Mouse (Mus musculus) CH12.LX (cell line): Measurements from ENCODE around the gene Fermt3. TPM values are rescaled to one million over a fixed set of nuclear protein-coding genes. Genes with fewer than 3 reads are reported as not detected.

ENCODE experiments used
- DNase-seq: peaks from one replicate; pipeline ENCODE4 v3.0.0-alpha.2; 2013; ENCODE audit errors: extremely low read depth
- H3K27ac ChIP-seq: 2 replicates; pipeline ENCODE4 v1.5.1; 2012; ENCODE audit warnings: low read depth, mild to moderate bottlenecking, control low read depth, moderate library complexity; ENCODE audit not compliant: insufficient read depth
- H3K27me3 ChIP-seq: replicated peaks from 2 replicates; pipeline ENCODE3; 2012; ENCODE audit warnings: inconsistent platforms
- H3K36me3 ChIP-seq, 2 experiments: replicated peaks in 1 of 2; 2 replicates each; pipeline versions ENCODE3 to v1.6.1; 2012; ENCODE audit warnings: inconsistent platforms in 1 of 2, low read length in 1 of 2, mild to moderate bottlenecking in 1 of 2, mixed read lengths in 1 of 2, moderate library complexity in 1 of 2; ENCODE audit not compliant: control insufficient read depth in 1 of 2, insufficient read depth in 1 of 2
- H3K4me1 ChIP-seq, 2 experiments: 2 replicates each; pipeline ENCODE4 v1.6.1; 2012; ENCODE audit warnings: inconsistent platforms in 1 of 2, moderate library complexity in 1 of 2; ENCODE audit not compliant: insufficient read depth in 2 of 2, control insufficient read depth in 1 of 2
- H3K4me2 ChIP-seq: 2 replicates; pipeline ENCODE4 v1.6.1; 2012; ENCODE audit warnings: low read depth, mild to moderate bottlenecking, control low read depth; ENCODE audit not compliant: poor library complexity, insufficient read depth, severe bottlenecking
- H3K4me3 ChIP-seq, 3 experiments: fragments of 150-350 bp in 1 of 3; sonication (generic) in 1 of 3; replicated peaks in 1 of 3; 2 replicates each; pipeline versions ENCODE3 to v1.5.1; 2011 to 2012; ENCODE audit warnings: low read depth in 2 of 3, low read length in 2 of 3, mild to moderate bottlenecking in 2 of 3, moderate library complexity in 2 of 3, control low read depth in 1 of 3, improper control_type of control experiment in 1 of 3, inconsistent platforms in 1 of 3, mixed read lengths in 1 of 3; ENCODE audit not compliant: poor library complexity in 1 of 3
- H3K79me2 ChIP-seq: replicated peaks from 2 replicates; pipeline ENCODE4 v1.6.1; 2012; ENCODE audit warnings: mild to moderate bottlenecking, moderate library complexity; ENCODE audit not compliant: control insufficient read depth, poor library complexity, insufficient read depth, severe bottlenecking; ENCODE audit errors: extremely low read depth
- H3K9ac ChIP-seq: 2 replicates; pipeline ENCODE4 v1.6.1; 2012; ENCODE audit warnings: low read depth, mild to moderate bottlenecking, control low read depth, moderate library complexity; ENCODE audit not compliant: insufficient read depth
- H3K9me3 ChIP-seq: replicated peaks from 2 replicates; pipeline ENCODE3; 2012; ENCODE audit warnings: low read length, inconsistent platforms, mixed read lengths
- BHLHE40 ChIP-seq: IDR thresholded peaks from 2 replicates; pipeline ENCODE4 v1.6.1; 2011; ENCODE audit warnings: mild to moderate bottlenecking, low read depth, low read length, improper control_type of control experiment
- CHD1 ChIP-seq: IDR thresholded peaks from 2 replicates; pipeline ENCODE4 v1.6.1; 2012; ENCODE audit warnings: low read depth, low read length, improper control_type of control experiment, inconsistent platforms
- CHD2 ChIP-seq: IDR thresholded peaks from 2 replicates; pipeline ENCODE4 v1.6.1; 2011; ENCODE audit warnings: low read length, improper control_type of control experiment
- CTCF ChIP-seq, 2 experiments: IDR thresholded peaks in 1 of 2; conservative IDR thresholded peaks in 1 of 2; 2 replicates each; pipeline ENCODE4 v1.5.1; 2011 to 2012; ENCODE audit warnings: low read depth in 2 of 2, low read length in 2 of 2, improper control_type of control experiment in 1 of 2, inconsistent platforms in 1 of 2, mild to moderate bottlenecking in 1 of 2, moderate library complexity in 1 of 2
- E2F4 ChIP-seq: IDR thresholded peaks from 2 replicates; pipeline ENCODE4 v1.6.1; 2011; ENCODE audit warnings: low read depth, low read length, improper control_type of control experiment; ENCODE audit not compliant: insufficient replicate concordance
- ELF1 ChIP-seq: IDR thresholded peaks from 2 replicates; pipeline ENCODE4 v1.6.1; 2014; ENCODE audit warnings: low read depth, mild to moderate bottlenecking, inconsistent platforms, low read length, improper control_type of control experiment
- EP300 ChIP-seq: IDR thresholded peaks from 2 replicates; pipeline ENCODE4 v1.6.1; 2011; ENCODE audit warnings: low read length, improper control_type of control experiment
- GABPA ChIP-seq: IDR thresholded peaks from 2 replicates; pipeline ENCODE4 v1.6.1; 2012; ENCODE audit warnings: low read depth, low read length, improper control_type of control experiment, inconsistent platforms; ENCODE audit not compliant: insufficient replicate concordance
- HCFC1 ChIP-seq: IDR thresholded peaks from 2 replicates; pipeline ENCODE4 v1.6.1; 2012; ENCODE audit warnings: low read depth, mild to moderate bottlenecking, inconsistent platforms, low read length, improper control_type of control experiment
- IRF4 ChIP-seq: IDR thresholded peaks from 2 replicates; pipeline ENCODE4 v1.6.1; 2014; ENCODE audit warnings: low read depth, mild to moderate bottlenecking, inconsistent platforms, low read length, improper control_type of control experiment
- JUND ChIP-seq: conservative IDR thresholded peaks from 2 replicates; pipeline ENCODE4 v1.6.1; 2011; ENCODE audit warnings: low read depth, low read length, improper control_type of control experiment
- KAT2A ChIP-seq: IDR thresholded peaks from 2 replicates; pipeline ENCODE4 v1.6.1; 2012; ENCODE audit warnings: low read length, improper control_type of control experiment, inconsistent platforms; ENCODE audit not compliant: insufficient replicate concordance
- MAX ChIP-seq: IDR thresholded peaks from 2 replicates; pipeline ENCODE4 v1.6.1; 2011; ENCODE audit warnings: low read length, improper control_type of control experiment
- MEF2A ChIP-seq: IDR thresholded peaks from 2 replicates; pipeline ENCODE4 v1.6.1; 2014; ENCODE audit warnings: low read depth, mild to moderate bottlenecking, inconsistent platforms, low read length, improper control_type of control experiment, borderline replicate concordance
- MXI1 ChIP-seq: IDR thresholded peaks from 2 replicates; pipeline ENCODE4 v1.6.1; 2011; ENCODE audit warnings: mild to moderate bottlenecking, low read depth, low read length, improper control_type of control experiment
- MYC ChIP-seq: IDR thresholded peaks from 2 replicates; pipeline ENCODE4 v1.6.1; 2011; ENCODE audit warnings: low read depth, mild to moderate bottlenecking, improper control_type of control experiment, low read length
- NELFE ChIP-seq: IDR thresholded peaks from 2 replicates; pipeline ENCODE4 v1.6.1; 2011; ENCODE audit warnings: low read depth, low read length, improper control_type of control experiment
- POLR2A ChIP-seq: IDR thresholded peaks from 2 replicates; pipeline ENCODE4 v1.6.1; 2011; ENCODE audit warnings: low read depth, mild to moderate bottlenecking, improper control_type of control experiment, low read length
- POLR2AphosphoS2 ChIP-seq: IDR thresholded peaks from 2 replicates; pipeline ENCODE4 v1.6.1; 2011; ENCODE audit warnings: low read depth, low read length, improper control_type of control experiment
- RAD21 ChIP-seq: IDR thresholded peaks from 2 replicates; pipeline ENCODE4 v1.6.1; 2011; ENCODE audit warnings: low read depth, mild to moderate bottlenecking, low read length, improper control_type of control experiment, moderate library complexity
- RCOR1 ChIP-seq: conservative IDR thresholded peaks from 2 replicates; pipeline ENCODE4 v1.6.1; 2012; ENCODE audit warnings: low read depth, mild to moderate bottlenecking, inconsistent platforms, low read length, improper control_type of control experiment
- SIN3A ChIP-seq: IDR thresholded peaks from 2 replicates; pipeline ENCODE4 v1.6.1; 2012; ENCODE audit warnings: low read length, improper control_type of control experiment, inconsistent platforms
- TBP ChIP-seq: conservative IDR thresholded peaks from 2 replicates; pipeline ENCODE4 v1.6.1; 2011; ENCODE audit warnings: low read depth, low read length, improper control_type of control experiment
- TCF12 ChIP-seq: IDR thresholded peaks from 2 replicates; pipeline ENCODE4 v1.6.1; 2014; ENCODE audit warnings: low read depth, mild to moderate bottlenecking, inconsistent platforms, low read length, improper control_type of control experiment
- UBTF ChIP-seq: IDR thresholded peaks from 2 replicates; pipeline ENCODE4 v1.6.1; 2012; ENCODE audit warnings: low read depth, mild to moderate bottlenecking, inconsistent platforms, low read length, improper control_type of control experiment, moderate library complexity
- USF1 ChIP-seq: IDR thresholded peaks from 2 replicates; pipeline ENCODE4 v1.6.1; 2014; ENCODE audit warnings: low read depth, mild to moderate bottlenecking, inconsistent platforms, low read length, improper control_type of control experiment
- USF2 ChIP-seq: conservative IDR thresholded peaks from 2 replicates; pipeline ENCODE4 v1.6.1; 2011; ENCODE audit warnings: low read depth, low read length, improper control_type of control experiment
- ZC3H11A ChIP-seq: IDR thresholded peaks from 2 replicates; pipeline ENCODE4 v1.6.1; 2012; ENCODE audit warnings: low read depth, mild to moderate bottlenecking, inconsistent platforms, low read length, improper control_type of control experiment
- ZMIZ1 ChIP-seq: IDR thresholded peaks from 2 replicates; pipeline ENCODE4 v1.6.1; 2012; ENCODE audit warnings: low read depth, mild to moderate bottlenecking, inconsistent platforms, low read length, improper control_type of control experiment
- ZNF384 ChIP-seq: IDR thresholded peaks from 2 replicates; pipeline ENCODE4 v1.6.1; 2012; ENCODE audit warnings: low read depth, low read length, improper control_type of control experiment, inconsistent platforms
- dilution Hi-C: fragments of 300-500 bp; cut with MboI; formaldehyde crosslinking; loops from 2 replicates; pipeline ENCODE4 v1.14.3; 2020; ENCODE audit warnings: low sequenced_read_pairs; ENCODE audit not compliant: extremely low pct_unique_long_range_greater_than_20kb, extremely low pct_ligation_motif_present
- in situ Hi-C: fragments of 300-500 bp; cut with MboI; formaldehyde crosslinking; loops from 3 replicates; pipeline ENCODE4 v1.14.3; 2019; ENCODE audit warnings: low sequenced_read_pairs, low pct_ligation_motif_present, low pct_unique_long_range_greater_than_20kb, mixed read lengths
- polyA plus RNA-seq: library from polyadenylated mRNA; unstranded; fragments of >175 nt; gene quantifications from 2 replicates; pipeline ENCODE4 v1.2.1, GENCODE M21; 2012; ENCODE audit warnings: low read depth; ENCODE audit not compliant: insufficient read length
- total RNA-seq, 2 experiments: library from RNA; depleted of rRNA; stranded (reverse); fragments of 300-350 nt in 1 of 2; fragments of >200 nt in 1 of 2; gene quantifications; 2 replicates each; pipeline ENCODE4 v1.2.3; 2012 to 2014

Gene Fermt3
- total and polyA plus RNA-seq, 3 experiments, result 47.0 to 65.1 (median 57.4) TPM

GRCm38 (mm10) chr19:7040637-7041130, 21.4 kb upstream of the Fermt3 start:
- Histone ChIP-seq H3K9ac (peak overlapping the region; percentile 79), H3K4me1 (peaks cover 12 to 41% of the 10 kb centered on the region in 2 experiments), H3K36me3 (peaks cover 0 to 15% of the 10 kb centered on the region in 2 experiments), H3K79me2 (peaks cover 39% of the 10 kb centered on the region), H3K9me3 (no peaks in the 10 kb centered on the region), H3K27me3 (peaks cover 12% of the 10 kb centered on the region), H3K4me2 (peak overlapping the region; percentile 60), H3K27ac (peak overlapping the region; percentile 53), H3K4me3 (peak overlapping the region; percentile 72 to 88 (median 75))
- DNase-seq, result no peak
- no peak for TF ChIP-seq E2F4
- no peak for TF ChIP-seq IRF4
- no peak; the same call in 1 of the 2 replicates for TF ChIP-seq MAX
- TF ChIP-seq EP300, result no peak
- no peak; the same call in 1 of the 2 replicates for TF ChIP-seq TCF12
- TF ChIP-seq MYC, result no peak
- no peak for TF ChIP-seq HCFC1
- no peak for TF ChIP-seq CHD2
- TF ChIP-seq CHD1, result no peak
- TF ChIP-seq JUND, result no peak
- TF ChIP-seq SIN3A, result no peak
- TF ChIP-seq MEF2A, result no peak
- TF ChIP-seq KAT2A, result no peak
- dilution Hi-C loops, result no loop called here
- in situ Hi-C loops, result no loop called here

GRCm38 (mm10) chr19:7039841-7040636, 20.8 kb upstream of the Fermt3 start, which contains the start of gene Stip1:
Stip1 (minus strand) TSS chr19:7039967.
- no peaks in the 10 kb centered on the region for H3K9me3 ChIP-seq
- dilution Hi-C loops, result no loop called here
- H3K27ac ChIP-seq, result peak within 1 kb of the TSS; percentile 53
- peak within 1 kb of the TSS; percentile 60 for H3K4me2 ChIP-seq
- H3K9ac ChIP-seq, result peak within 1 kb of the TSS; percentile 88
- H3K4me3 ChIP-seq, result peak within 1 kb of the TSS; percentile 85 to 98 (median 88)
- in situ Hi-C loops, result no loop called here
- peaks cover 10% of the 10 kb centered on the region for H3K27me3 ChIP-seq
- H3K4me1 ChIP-seq, result peaks cover 12 to 41% of the 10 kb centered on the region in 2 experiments
- DNase-seq, result peak; percentile 100
- H3K36me3 ChIP-seq, result peaks cover 6 to 21% of the 10 kb centered on the region in 2 experiments
- H3K79me2 ChIP-seq, result peaks cover 46% of the 10 kb centered on the region
- TF ChIP-seq GABPA (no peak), CTCF (conservative IDR thresholded peaks at IDR 0.05 in 1 of 2, IDR thresholded peaks at IDR 0.05 in 1 of 2; ENCODE audit: low read depth in 2 of 2, low read length in 2 of 2) (peak in 1 of 2 experiments; percentile 47; a peak in 2 of 4 replicates), USF2 (no peak), CHD2 (peak; percentile 98), TCF12 (peak; percentile 70), ZNF384 (peak; percentile 99), IRF4 (0 out of 2 replicates have a peak, but pooled peaks have one; percentile 19), USF1 (no peak), RCOR1 (no peak), RAD21 (no peak), TBP (peak; percentile 77), NELFE (peak; percentile 92), ZMIZ1 (peak; percentile 80; the same call in 1 of the 2 replicates), MYC (0 out of 2 replicates have a peak, but pooled peaks have one; percentile 71), POLR2A (peak; percentile 92), KAT2A (0 out of 2 replicates have a peak, but pooled peaks have one; percentile 61), HCFC1 (peak; percentile 70), MAX (peak; percentile 57; the same call in 1 of the 2 replicates), UBTF (0 out of 2 replicates have a peak, but pooled peaks have one; percentile 10), POLR2AphosphoS2 (peak; percentile 90), BHLHE40 (peak; percentile 34; the same call in 1 of the 2 replicates), ELF1 (peak; percentile 72), ZC3H11A (no peak), MXI1 (peak; percentile 76)
